Mouse (Mus musculus) lung, postnatal 0 days (tissue): ENCODE data around the gene Art2b.

Experiments used
- CTCF ChIP-seq: IDR thresholded peaks from 2 replicates; pipeline ENCODE4 v1.5.1; 2016; ENCODE audit warnings: antibody characterized with exemption, mild to moderate bottlenecking
- EP300 ChIP-seq: IDR thresholded peaks from 2 replicates; pipeline ENCODE4 v1.6.1; 2016; ENCODE audit warnings: antibody characterized with exemption, mild to moderate bottlenecking, control low read depth

GRCm38 (mm10) chr7:101617438-101618165, 32.2 kb upstream of the Art2b start:
- TF ChIP-seq EP300 (no peak), CTCF (no peak)
